Mouse (Mus musculus): ENCODE measurements at regions not wholly inside any gene's neighbourhood (a gene's known extent, or its start where the extent isn't known, plus 50 kb on each side); places are given as distances from the start of the nearest gene placed in this dataset.

DNA sequence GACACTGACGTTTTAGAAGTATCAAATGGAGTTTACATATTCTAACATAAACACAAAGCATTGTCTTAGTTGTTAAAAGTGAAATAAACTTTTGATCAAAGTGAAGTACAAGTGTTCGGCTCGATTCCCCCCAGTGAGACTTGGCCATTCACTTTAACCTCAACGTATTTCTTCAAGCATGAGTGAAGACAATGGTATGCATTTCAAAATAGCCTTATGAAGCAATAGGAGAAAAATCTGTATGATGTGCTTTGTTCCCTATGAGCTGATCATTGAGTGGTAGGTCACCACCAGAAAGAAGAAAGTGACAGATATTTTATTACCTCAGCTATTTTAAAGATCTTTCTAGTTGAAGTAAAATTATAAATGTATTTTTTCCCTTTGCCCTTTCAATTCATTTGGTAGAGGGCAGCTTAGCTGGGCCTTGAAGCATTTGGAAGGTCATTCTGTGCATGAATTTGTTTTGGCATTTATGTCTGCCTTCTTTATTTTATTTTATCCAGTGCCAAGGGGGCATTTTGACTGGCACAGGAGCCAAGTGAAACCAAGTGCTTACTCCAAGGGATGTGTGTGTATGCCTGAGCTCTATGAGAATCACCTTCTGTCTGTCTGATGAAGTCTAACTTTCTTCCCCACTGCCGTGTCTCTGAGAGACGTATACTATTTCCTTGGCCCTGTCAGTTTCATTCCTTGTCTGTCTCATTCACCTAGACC, 386.8 kb upstream of the A1bg start:
- TF ChIP-seq HCFC1 (IDR thresholded peaks at IDR 0.05; ENCODE audit: low read depth, low read length) (no peak), POLR2A (IDR thresholded peaks at IDR 0.05; ENCODE audit: low read depth, low read length) (no peak), RCOR1 (conservative IDR thresholded peaks at IDR 0.05; ENCODE audit: low read depth, low read length) (no peak), SIN3A (IDR thresholded peaks at IDR 0.05; ENCODE audit: low read length) (no peak), CHD2 (IDR thresholded peaks at IDR 0.05; ENCODE audit: low read length) (no peak)

Measured in CH12.LX (cell line).